Mouse (Mus musculus): ENCODE results near the gene Slc15a2. TPM values are rescaled to one million over a fixed set of nuclear protein-coding genes. Genes with fewer than 3 reads are reported as not detected.

The Slc15a2 gene
- total and polyA plus RNA-seq, 2 experiments from 2014 or later = 0.71 to 1.5 TPM

- no peak overlapping the region for H3K4me3 ChIP-seq (ENCODE audit: low read depth, low read length)
- DNase-seq (ENCODE audit: low spot score) = no peak
- WGBS = 82% methylated on average over 17 of the region's 17 CpGs
Measured at GRCm38 (mm10) chr16:36709405-36709804, 75.4 kb downstream of the Slc15a2 start.

GRCm38 (mm10) chr16:36708751-36709150 is 76.0 kb downstream of the Slc15a2 start:
- Histone ChIP-seq H3K4me2 (ENCODE audit: low read depth, low read length) (no peak overlapping the region), H3K4me3 (ENCODE audit: low read depth, low read length) (no peak overlapping the region), H3K9ac (replicated peaks; ENCODE audit: low read depth, low read length) (no peak overlapping the region), H3K27ac (ENCODE audit: low read depth) (no peak overlapping the region), H3K27me3 (ENCODE audit: control insufficient read depth, insufficient read depth, low read length) (no peaks in the 10 kb centered on the region), H3K9me3 (replicated peaks; ENCODE audit: control insufficient read depth, low read length) (no peaks in the 10 kb centered on the region), H3K36me3 (replicated peaks; ENCODE audit: control insufficient read depth, insufficient read depth, low read length) (no peaks in the 10 kb centered on the region), H3K4me1 (ENCODE audit: control insufficient read depth, insufficient read depth) (no peaks in the 10 kb centered on the region)
- 59% methylated on average over 7 of the region's 7 CpGs for WGBS
- DNase-seq (ENCODE audit: low spot score) (no peak), ATAC-seq (ENCODE audit: insufficient read depth, low read depth) (no peak)
- no peak for TF ChIP-seq CTCF (IDR thresholded peaks at IDR 0.05; ENCODE audit: low read depth)
- no peak for TF ChIP-seq EP300 (IDR thresholded peaks at IDR 0.05; ENCODE audit: low read depth)

More at GRCm38 (mm10) chr16:36709405-36709804, 75.4 kb downstream of the Slc15a2 start:
- ATAC-seq (ENCODE audit: insufficient read depth, low read depth) = no peak
- TF ChIP-seq EP300 (IDR thresholded peaks at IDR 0.05; ENCODE audit: low read depth) = no peak
- TF ChIP-seq CTCF (IDR thresholded peaks at IDR 0.05; ENCODE audit: low read depth) = no peak
- Histone ChIP-seq H3K36me3 (replicated peaks; ENCODE audit: control insufficient read depth, insufficient read depth, low read length) (no peaks in the 10 kb centered on the region), H3K9me3 (replicated peaks; ENCODE audit: control insufficient read depth, low read length) (no peaks in the 10 kb centered on the region), H3K9ac (replicated peaks; ENCODE audit: low read depth, low read length) (no peak overlapping the region), H3K4me1 (ENCODE audit: control insufficient read depth, insufficient read depth) (no peaks in the 10 kb centered on the region), H3K27ac (ENCODE audit: low read depth) (no peak overlapping the region), H3K27me3 (ENCODE audit: control insufficient read depth, insufficient read depth, low read length) (no peaks in the 10 kb centered on the region), H3K4me2 (ENCODE audit: low read depth, low read length) (no peak overlapping the region)

GRCm38 (mm10) chr16:36707702-36708423 is 76.9 kb downstream of the Slc15a2 start:
- Histone ChIP-seq H3K27me3 (ENCODE audit: control insufficient read depth, insufficient read depth, low read length) (no peaks in the 10 kb centered on the region), H3K36me3 (replicated peaks; ENCODE audit: control insufficient read depth, insufficient read depth, low read length) (no peaks in the 10 kb centered on the region), H3K4me1 (ENCODE audit: control insufficient read depth, insufficient read depth) (no peaks in the 10 kb centered on the region), H3K27ac (ENCODE audit: low read depth) (no peak overlapping the region), H3K4me3 (ENCODE audit: low read depth, low read length) (no peak overlapping the region), H3K9me3 (replicated peaks; ENCODE audit: control insufficient read depth, low read length) (no peaks in the 10 kb centered on the region), H3K4me2 (ENCODE audit: low read depth, low read length) (no peak overlapping the region), H3K9ac (replicated peaks; ENCODE audit: low read depth, low read length) (no peak overlapping the region)
- no peak for TF ChIP-seq CTCF (IDR thresholded peaks at IDR 0.05; ENCODE audit: low read depth)
- no peak for TF ChIP-seq EP300 (IDR thresholded peaks at IDR 0.05; ENCODE audit: low read depth)
- ATAC-seq (ENCODE audit: insufficient read depth, low read depth) = no peak
- WGBS = 68% methylated on average over 6 of the region's 6 CpGs
- DNase-seq (ENCODE audit: low spot score) = no peak

GRCm38 (mm10) chr16:36700484-36700883 is 84.3 kb downstream of the Slc15a2 start:
- Histone ChIP-seq H3K4me2 (ENCODE audit: low read depth, low read length) (no peak overlapping the region), H3K4me3 (ENCODE audit: low read depth, low read length) (no peak overlapping the region), H3K4me1 (ENCODE audit: control insufficient read depth, insufficient read depth) (no peaks in the 10 kb centered on the region), H3K9me3 (replicated peaks; ENCODE audit: control insufficient read depth, low read length) (no peaks in the 10 kb centered on the region), H3K36me3 (replicated peaks; ENCODE audit: control insufficient read depth, insufficient read depth, low read length) (no peaks in the 10 kb centered on the region), H3K9ac (replicated peaks; ENCODE audit: low read depth, low read length) (no peak overlapping the region), H3K27me3 (ENCODE audit: control insufficient read depth, insufficient read depth, low read length) (no peaks in the 10 kb centered on the region), H3K27ac (ENCODE audit: low read depth) (no peak overlapping the region)
- TF ChIP-seq EP300 (IDR thresholded peaks at IDR 0.05; ENCODE audit: low read depth) (no peak), CTCF (IDR thresholded peaks at IDR 0.05; ENCODE audit: low read depth) (no peak)
- ATAC-seq (ENCODE audit: insufficient read depth, low read depth) = no peak
- WGBS = 72% methylated on average over 2 of the region's 2 CpGs
- DNase-seq (ENCODE audit: low spot score) = no peak

Small RNAs within 50 kb of the gene (microRNA-seq; reads per million reads assigned to microRNA genes)
- not detected for gene Gm22617

Other genes starting within 250 kb of the Slc15a2 start
- gene Casr, start 222.8 kb downstream of the Slc15a2 start, total RNA-seq (2014; rRNA removed; ENCODE audit: low replicate concordance) = 0.31 TPM in 1 of 2 replicates, not detected in the other
- gene Casr, start 222.8 kb downstream of the Slc15a2 start, polyA plus RNA-seq (2015; fragmentation: Nextera tagmentation; extraction: Ambion mirVana) = not detected in 2 replicates
- gene Cd86, start 118.9 kb downstream of the Slc15a2 start, total RNA-seq (2014; rRNA removed; ENCODE audit: low replicate concordance) = 0.19 TPM in 2 replicates
- gene Cd86, start 118.9 kb downstream of the Slc15a2 start, polyA plus RNA-seq (2015; fragmentation: Nextera tagmentation; extraction: Ambion mirVana) = 0.70 and 0.77 TPM in 2 replicates
- 4.4 TPM in 1 of 2 replicates, not detected in the other for gene Ildr1, start 91.0 kb downstream of the Slc15a2 start, total RNA-seq (2014; rRNA removed; ENCODE audit: low replicate concordance)
- gene Ildr1, start 91.0 kb downstream of the Slc15a2 start, polyA plus RNA-seq (2015; fragmentation: Nextera tagmentation; extraction: Ambion mirVana) = 0.14 TPM in 1 of 2 replicates, not detected in the other
- gene Iqcb1, start 43.4 kb upstream of the Slc15a2 start, total RNA-seq (2014; rRNA removed; ENCODE audit: low replicate concordance) = 4.1 and 7.9 TPM in 2 replicates
- gene Iqcb1, start 43.4 kb upstream of the Slc15a2 start, polyA plus RNA-seq (2015; fragmentation: Nextera tagmentation; extraction: Ambion mirVana) = 14.9 TPM in 2 replicates
- not detected in 2 replicates for gene Eaf2, start 90.0 kb upstream of the Slc15a2 start, total RNA-seq (2014; rRNA removed; ENCODE audit: low replicate concordance)
- 0.34 and 0.40 TPM in 2 replicates for gene Eaf2, start 90.0 kb upstream of the Slc15a2 start, polyA plus RNA-seq (2015; fragmentation: Nextera tagmentation; extraction: Ambion mirVana)
- 22.5 and 34.2 TPM in 2 replicates for gene Golgb1, start 90.2 kb upstream of the Slc15a2 start, total RNA-seq (2014; rRNA removed; ENCODE audit: low replicate concordance)
- gene Golgb1, start 90.2 kb upstream of the Slc15a2 start, polyA plus RNA-seq (2015; fragmentation: Nextera tagmentation; extraction: Ambion mirVana) = 47.3 and 55.5 TPM in 2 replicates
- gene Hcls1, start 150.0 kb upstream of the Slc15a2 start, total RNA-seq (2014; rRNA removed; ENCODE audit: low replicate concordance) = 2.3 and 3.9 TPM in 2 replicates
- 4.3 and 4.7 TPM in 2 replicates for gene Hcls1, start 150.0 kb upstream of the Slc15a2 start, polyA plus RNA-seq (2015; fragmentation: Nextera tagmentation; extraction: Ambion mirVana)
- 64.8 and 86.4 TPM in 2 replicates for gene Fbxo40, start 205.5 kb upstream of the Slc15a2 start, total RNA-seq (2014; rRNA removed; ENCODE audit: low replicate concordance)
- 16.9 and 19.4 TPM in 2 replicates for gene Fbxo40, start 205.5 kb upstream of the Slc15a2 start, polyA plus RNA-seq (2015; fragmentation: Nextera tagmentation; extraction: Ambion mirVana)
- gene Polq, start 226.8 kb upstream of the Slc15a2 start, total RNA-seq (2014; rRNA removed; ENCODE audit: low replicate concordance) = 4.8 and 6.9 TPM in 2 replicates
- gene Polq, start 226.8 kb upstream of the Slc15a2 start, polyA plus RNA-seq (2015; fragmentation: Nextera tagmentation; extraction: Ambion mirVana) = 0.87 and 0.97 TPM in 2 replicates

Measured in heart, postnatal 0 days (tissue).